Mouse (Mus musculus) effector memory CD4-positive, alpha-beta T cell, adult 7 months (primary cell): ENCODE results near the gene Duox2. TPM values are rescaled to one million over a fixed set of nuclear protein-coding genes. Genes with fewer than 3 reads are reported as not detected.

Source experiments
- polyA plus RNA-seq: library from polyadenylated mRNA; unstranded; fragments of 100-300 nt; shearing (Covaris generic); gene quantifications from one replicate; pipeline ENCODE4 v1.2.1, GENCODE M21; 2017

The Duox2 gene
- not detected for polyA plus RNA-seq

DNA sequence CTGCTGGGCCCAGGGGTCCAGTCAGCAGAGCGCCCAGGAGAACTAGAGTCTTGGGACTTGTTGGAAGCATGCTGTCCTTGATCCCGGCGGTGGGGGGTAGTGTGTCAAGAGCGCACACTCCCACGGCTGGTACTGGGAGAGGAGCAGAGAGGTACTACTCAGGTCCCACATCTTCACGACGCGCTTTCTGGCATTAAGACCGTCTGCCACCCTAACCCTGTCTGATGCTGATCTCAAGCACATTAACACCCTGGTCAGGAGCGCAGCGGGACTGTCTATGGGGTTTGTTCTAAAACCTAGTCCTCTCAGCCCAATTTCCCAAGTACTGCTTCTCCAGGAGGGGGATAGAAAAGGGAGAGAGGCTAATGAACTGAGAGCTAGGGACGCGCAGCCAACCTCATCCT is at the start of gene Duox2:
Duox2 (minus strand) TSS at position 354 of the 404 bp plus-strand sequence.

GRCm38 (mm10) chr2:122315372-122315771 is 17.1 kb upstream of the Duox2 start, which contains the start of gene Duox1:
Gene Duox1 (plus strand): TSS chr2:122315672.

DNA sequence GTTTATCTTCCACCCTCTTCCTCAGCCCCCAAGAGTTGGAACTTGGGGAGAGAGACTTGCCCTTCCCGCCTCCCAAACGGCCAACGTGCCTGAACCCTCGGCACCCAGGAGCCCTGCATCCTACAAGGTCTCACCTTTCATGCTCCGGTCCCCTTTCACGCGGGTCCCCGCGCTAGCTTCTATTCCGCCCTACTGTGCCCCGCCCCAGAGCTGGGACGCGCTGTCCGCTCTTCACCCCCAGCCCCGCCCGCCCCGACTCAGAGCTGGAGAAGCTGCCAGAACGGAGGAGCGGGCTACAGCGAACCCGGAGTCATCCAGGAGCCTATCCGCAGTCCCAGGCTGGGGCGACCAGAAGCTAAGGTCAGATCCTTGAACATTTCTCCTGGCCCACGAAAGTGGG is 15.3 kb upstream of the Duox2 start, which contains the start of gene Duoxa1:
Duoxa1 (minus strand) TSS at position 195 of the 400 bp plus-strand sequence.

DNA sequence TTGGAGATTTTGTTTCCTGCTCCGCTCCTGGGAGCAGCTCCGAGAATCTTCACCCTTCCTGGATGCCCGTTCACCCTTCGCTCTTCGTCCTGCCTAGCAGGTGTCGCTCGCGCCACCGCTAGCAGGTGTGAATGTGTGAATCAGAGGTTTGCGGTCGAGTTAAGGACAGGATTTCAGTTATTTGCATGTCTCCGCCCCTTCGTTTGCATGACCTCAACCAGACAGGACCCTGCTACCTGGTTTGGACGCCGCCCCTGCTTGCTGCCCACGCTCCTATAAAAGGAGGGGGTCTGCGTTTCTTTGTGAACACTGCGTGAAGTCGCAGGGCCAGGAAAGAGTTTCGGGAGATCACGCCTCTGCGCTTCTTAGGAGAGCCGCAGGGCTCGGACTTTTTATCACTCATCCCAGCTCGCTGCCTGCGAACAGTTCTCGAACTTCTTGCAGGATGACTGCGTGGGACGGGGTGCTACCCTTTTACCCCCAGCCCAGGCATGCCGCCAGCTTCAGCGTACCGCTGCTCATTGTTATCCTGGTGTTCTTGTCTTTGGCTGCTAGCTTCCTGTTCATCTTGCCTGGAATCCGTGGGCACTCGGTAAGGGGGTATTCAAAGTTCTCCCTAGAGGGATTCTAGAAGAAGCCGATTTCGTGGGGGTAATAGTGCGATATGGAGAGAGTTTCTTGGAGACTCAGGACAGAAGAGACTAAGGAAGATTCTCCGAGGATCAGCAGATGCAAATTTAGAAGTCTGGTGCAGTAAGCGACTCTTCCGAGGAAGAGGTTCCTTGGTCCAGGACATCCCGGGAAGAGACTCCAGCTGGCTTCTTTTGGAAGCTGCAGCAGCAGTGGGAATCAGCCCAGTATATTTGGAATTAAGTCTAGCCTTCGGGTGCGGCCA is 594 bp upstream of the Duox2 start, which contains the start of gene Duoxa2:
Duoxa2 (plus strand) TSS at position 305 of the 895 bp plus-strand sequence.

DNA sequence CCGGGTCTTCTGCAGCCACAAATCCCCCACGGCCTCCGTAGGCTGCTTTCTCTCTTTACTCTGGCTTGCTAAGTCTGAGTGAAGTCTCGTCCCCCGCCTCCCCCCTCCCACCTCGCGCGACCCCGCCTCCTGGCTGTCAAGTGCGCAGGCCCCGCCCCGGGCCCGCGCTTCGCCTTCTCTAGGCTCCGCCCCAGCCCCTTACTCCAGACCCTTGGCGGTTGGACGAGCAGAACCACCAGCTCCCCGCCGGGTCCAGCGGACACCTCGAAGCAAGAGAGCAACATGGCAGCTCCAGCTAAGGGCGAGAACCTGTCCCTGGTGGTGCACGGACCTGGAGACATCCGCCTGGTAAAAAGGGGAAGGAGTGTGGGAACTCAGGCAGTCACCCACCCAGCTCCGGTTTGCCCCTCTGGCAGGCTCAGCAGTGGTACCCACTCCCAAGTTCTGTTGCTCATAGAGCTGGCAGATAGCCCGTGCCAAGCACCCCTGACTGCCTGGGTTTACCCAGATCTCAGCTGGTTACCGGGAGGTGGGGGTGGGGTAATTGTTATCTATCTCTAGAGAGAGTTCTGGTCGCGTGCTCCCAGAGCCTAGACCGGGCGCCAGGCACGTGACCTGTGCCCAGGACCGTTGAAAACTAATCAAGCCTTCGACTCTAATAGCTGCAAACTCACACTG is 63.5 kb downstream of the Duox2 start, which contains the start of gene Sord:
Sord (plus strand) TSS at position 139 of the 678 bp plus-strand sequence.

Other genes with a start within 250 kb of the Duox2 start
- 14.4 TPM for gene Spg11, start 180.1 kb downstream of the Duox2 start, polyA plus RNA-seq
- gene B2m, start 150.8 kb downstream of the Duox2 start, polyA plus RNA-seq = 8,479 TPM
- not detected for gene Trim69, start 137.7 kb downstream of the Duox2 start, polyA plus RNA-seq
- not detected for gene Patl2, start 112.3 kb downstream of the Duox2 start, polyA plus RNA-seq
- gene Terb2, start 112.2 kb downstream of the Duox2 start, polyA plus RNA-seq = not detected
- gene Sord, start 63.7 kb downstream of the Duox2 start, polyA plus RNA-seq = 1.9 TPM
- not detected for gene Duoxa2, start 451 bp upstream of the Duox2 start, polyA plus RNA-seq
- not detected for gene Duoxa1, start 15.3 kb upstream of the Duox2 start, polyA plus RNA-seq
- gene Duox1, start 17.2 kb upstream of the Duox2 start, polyA plus RNA-seq = not detected
- gene Shf, start 70.7 kb upstream of the Duox2 start, polyA plus RNA-seq = 1.3 TPM
- gene Slc28a2, start 128.0 kb upstream of the Duox2 start, polyA plus RNA-seq = 103 TPM
- 0.94 TPM for gene Gm14085, start 186.5 kb upstream of the Duox2 start, polyA plus RNA-seq